Mouse (Mus musculus) kidney, embryonic 15.5 days (tissue): ENCODE data around the gene Stard10. TPM values are rescaled to one million over a fixed set of nuclear protein-coding genes. Genes with fewer than 3 reads are reported as not detected.
A peak's percentile ranks its signal among the peaks of the same experiment; 100 is the strongest.

Source experiments
- ATAC-seq: fragments of 200-750 bp; cut with Nextera tagmentation; replicated peaks from 2 replicates; pipeline ENCODE4 v1.8.0; 2017; ENCODE audit warnings: moderate TSS enrichment; ENCODE audit not compliant: low FRiP score
- H3K27ac ChIP-seq: fragments of 300-500 bp; sonication (generic); 2 replicates; pipeline ENCODE4 v1.5.1; 2015; ENCODE audit warnings: mild to moderate bottlenecking, inconsistent platforms
- H3K27me3 ChIP-seq: fragments of 300-500 bp; sonication (generic); 2 replicates; pipeline ENCODE4 v1.6.1; 2015; ENCODE audit warnings: inconsistent platforms
- H3K36me3 ChIP-seq: fragments of 300-500 bp; sonication (generic); 2 replicates; pipeline ENCODE4 v1.6.1; 2015; ENCODE audit warnings: inconsistent platforms
- H3K4me1 ChIP-seq: fragments of 300-500 bp; sonication (generic); 2 replicates; pipeline ENCODE4 v1.6.1; 2015; ENCODE audit warnings: inconsistent platforms
- H3K4me2 ChIP-seq: fragments of 300-500 bp; sonication (generic); 2 replicates; pipeline ENCODE4 v1.6.1; 2015; ENCODE audit warnings: moderate library complexity, mild to moderate bottlenecking, inconsistent platforms
- H3K4me3 ChIP-seq: fragments of 300-500 bp; sonication (generic); replicated peaks from 2 replicates; pipeline ENCODE4 v1.5.1; 2015; ENCODE audit warnings: mild to moderate bottlenecking, inconsistent platforms
- H3K9ac ChIP-seq: fragments of 300-500 bp; sonication (generic); 2 replicates; pipeline ENCODE4 v1.6.1; 2015; ENCODE audit warnings: mild to moderate bottlenecking, inconsistent platforms
- H3K9me3 ChIP-seq: fragments of 300-500 bp; sonication (generic); replicated peaks from 2 replicates; pipeline ENCODE4 v1.6.1; 2016; ENCODE audit warnings: inconsistent platforms
- WGBS: fragments of 180-500 bp; shearing (Covaris S2); methylation state at CpG from one replicate; pipeline ENCODE4 v1.1.7; 2015; ENCODE audit warnings: mixed read lengths; 5-methylcytosine and 5-hydroxymethylcytosine counted together
- polyA plus RNA-seq: library from polyadenylated mRNA; unstranded; fragments of >200 nt; fragmentation: Nextera tagmentation; extraction: Ambion mirVana; gene quantifications from 2 replicates; pipeline ENCODE4 v1.2.1, GENCODE M21; 2015

The Stard10 gene
- polyA plus RNA-seq, 1 experiment from 2014 or later = 58.5 TPM

- no peaks in the 10 kb centered on the region for H3K27me3 ChIP-seq
- peak overlapping the region; percentile 89 for H3K27ac ChIP-seq
- peaks cover 39% of the 10 kb centered on the region for H3K4me1 ChIP-seq
- H3K4me3 ChIP-seq = peak overlapping the region; percentile 32
- H3K9ac ChIP-seq = peak overlapping the region; percentile 37; the same call in 1 of the 2 replicates
- peak overlapping the region; percentile 60 for H3K4me2 ChIP-seq
- no peaks in the 10 kb centered on the region for H3K9me3 ChIP-seq
- H3K36me3 ChIP-seq = no peaks in the 10 kb centered on the region
- no peak for ATAC-seq
- 54% methylated on average over 3 of the region's 3 CpGs for WGBS
Measured at GRCm38 (mm10) chr7:101378285-101378684, 61.4 kb downstream of the Stard10 start.

DNA sequence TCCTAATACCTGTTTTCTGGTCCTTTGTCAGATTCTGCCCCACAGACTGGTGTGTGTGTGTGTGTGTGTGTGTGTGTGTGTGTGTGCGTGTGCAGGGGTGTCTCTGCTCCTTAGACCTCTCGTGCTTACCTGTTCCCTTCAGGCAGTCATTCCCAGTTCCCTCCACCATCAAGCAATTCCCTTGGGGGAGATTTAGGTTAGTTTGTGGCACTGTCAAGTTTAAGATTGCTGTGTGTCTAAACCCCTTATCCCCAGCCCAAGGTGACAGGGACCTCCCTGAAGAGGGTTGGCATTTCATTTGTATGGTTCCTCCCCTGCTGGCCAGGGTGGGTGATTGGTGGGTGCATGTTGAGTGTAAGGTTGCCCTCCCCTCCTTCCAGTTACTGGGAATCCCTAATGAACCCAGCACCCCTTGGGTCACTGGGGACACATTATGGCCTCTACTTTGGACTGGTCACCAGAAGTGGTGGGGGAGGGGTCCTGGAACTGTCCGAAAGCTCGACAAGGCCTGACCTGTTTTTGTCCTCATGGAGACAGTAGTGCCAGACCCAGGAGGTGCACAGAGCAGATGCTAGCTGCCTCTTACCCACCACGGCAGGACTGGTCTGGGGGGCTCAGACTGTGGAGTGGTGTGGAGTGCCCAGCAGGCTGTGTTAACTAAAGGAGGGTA lies 62.0 kb downstream of the Stard10 start:
- no peak for ATAC-seq
- peak overlapping the region; percentile 60 for H3K4me2 ChIP-seq
- H3K36me3 ChIP-seq = no peaks in the 10 kb centered on the region
- H3K27ac ChIP-seq = peak overlapping the region; percentile 89
- H3K9me3 ChIP-seq = no peaks in the 10 kb centered on the region
- peaks cover 36% of the 10 kb centered on the region for H3K4me1 ChIP-seq
- peak overlapping the region; percentile 29; the same call in 1 of the 2 replicates for H3K9ac ChIP-seq
- peak overlapping the region; percentile 32 for H3K4me3 ChIP-seq
- no peaks in the 10 kb centered on the region for H3K27me3 ChIP-seq
- 53% methylated on average over 5 of the region's 5 CpGs for WGBS

GRCm38 (mm10) chr7:101379732-101380131 lies 62.8 kb downstream of the Stard10 start:
- WGBS = 58% methylated on average over 2 of the region's 2 CpGs
- no peaks in the 10 kb centered on the region for H3K9me3 ChIP-seq
- H3K4me2 ChIP-seq = peak overlapping the region; percentile 60
- peaks cover 42% of the 10 kb centered on the region for H3K4me1 ChIP-seq
- H3K4me3 ChIP-seq = 0 out of 2 replicates have a peak overlapping the region, but pooled peaks have one; percentile 32
- H3K9ac ChIP-seq = peak overlapping the region; percentile 29; the same call in 1 of the 2 replicates
- no peaks in the 10 kb centered on the region for H3K27me3 ChIP-seq
- H3K27ac ChIP-seq = peak overlapping the region; percentile 89
- no peak for ATAC-seq
- H3K36me3 ChIP-seq = no peaks in the 10 kb centered on the region

DNA sequence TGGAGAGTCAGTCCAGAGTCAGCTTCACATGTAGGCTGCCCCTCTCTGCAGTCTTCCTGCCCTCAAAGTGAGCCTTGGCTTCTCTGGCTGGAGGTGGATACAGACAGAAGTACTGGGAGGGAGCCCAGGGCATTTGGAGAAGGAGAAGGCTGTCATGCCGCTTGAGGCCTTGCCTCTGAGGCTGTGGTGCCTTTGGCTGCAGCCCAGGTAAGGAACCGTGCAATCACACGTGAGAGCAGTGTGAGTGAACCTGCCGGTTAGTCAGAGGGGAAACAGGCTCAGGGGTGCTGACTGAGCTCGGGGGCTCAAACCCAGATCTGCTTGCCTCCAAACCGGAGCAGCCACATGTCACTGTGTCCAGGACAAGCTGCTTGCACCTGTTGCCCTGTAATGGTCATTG lies 64.6 kb downstream of the Stard10 start:
- H3K9ac ChIP-seq = no peak overlapping the region
- H3K4me1 ChIP-seq = peaks cover 60% of the 10 kb centered on the region

GRCm38 (mm10) chr7:101382378-101382777 lies 65.5 kb downstream of the Stard10 start:
- Histone ChIP-seq H3K4me1 (peaks cover 57% of the 10 kb centered on the region), H3K27ac (no peak overlapping the region; the same call in 1 of the 2 replicates), H3K9ac (no peak overlapping the region), H3K9me3 (no peaks in the 10 kb centered on the region), H3K4me3 (no peak overlapping the region), H3K4me2 (no peak overlapping the region), H3K36me3 (no peaks in the 10 kb centered on the region), H3K27me3 (no peaks in the 10 kb centered on the region)
- ATAC-seq = no peak
- WGBS = 61% methylated on average over 8 of the region's 8 CpGs

More for the DNA sequence above, 64.6 kb downstream of the Stard10 start:
- ATAC-seq = no peak
- no peak overlapping the region for H3K27ac ChIP-seq
- 79% methylated on average over 6 of the region's 6 CpGs for WGBS
- no peak overlapping the region for H3K4me2 ChIP-seq
- no peaks in the 10 kb centered on the region for H3K27me3 ChIP-seq
- H3K9me3 ChIP-seq = no peaks in the 10 kb centered on the region
- H3K36me3 ChIP-seq = no peaks in the 10 kb centered on the region
- no peak overlapping the region for H3K4me3 ChIP-seq

GRCm38 (mm10) chr7:101383756-101384155 lies 66.9 kb downstream of the Stard10 start:
- Histone ChIP-seq H3K36me3 (peaks cover 4% of the 10 kb centered on the region; the same call in 1 of the 2 replicates), H3K27me3 (no peaks in the 10 kb centered on the region), H3K4me2 (no peak overlapping the region), H3K4me1 (peaks cover 49% of the 10 kb centered on the region), H3K9me3 (no peaks in the 10 kb centered on the region), H3K4me3 (no peak overlapping the region), H3K9ac (no peak overlapping the region), H3K27ac (0 out of 2 replicates have a peak overlapping the region, but pooled peaks have one; percentile 89)
- no peak for ATAC-seq
- WGBS = 77% methylated on average over 3 of the region's 3 CpGs

- Histone ChIP-seq H3K9ac (no peak overlapping the region), H3K4me1 (peaks cover 38% of the 10 kb centered on the region), H3K9me3 (no peaks in the 10 kb centered on the region), H3K36me3 (peaks cover 16% of the 10 kb centered on the region; the same call in 1 of the 2 replicates), H3K27me3 (no peaks in the 10 kb centered on the region), H3K4me3 (no peak overlapping the region), H3K27ac (peak overlapping the region; percentile 89), H3K4me2 (peak overlapping the region; percentile 44)
- WGBS = 44% methylated on average over 10 of the region's 10 CpGs
- peak; percentile 7; the same call in 1 of the 2 replicates for ATAC-seq
Measured at GRCm38 (mm10) chr7:101384931-101385330, 68.0 kb downstream of the Stard10 start.

GRCm38 (mm10) chr7:101385331-101385733 lies 68.4 kb downstream of the Stard10 start:
- H3K27ac ChIP-seq = peak overlapping the region; percentile 89
- no peak overlapping the region for H3K9ac ChIP-seq
- peak; percentile 57 for ATAC-seq
- 26% methylated on average over 6 of the region's 6 CpGs for WGBS
- H3K4me1 ChIP-seq = peaks cover 38% of the 10 kb centered on the region
- H3K36me3 ChIP-seq = peaks cover 20% of the 10 kb centered on the region; the same call in 1 of the 2 replicates
- H3K9me3 ChIP-seq = no peaks in the 10 kb centered on the region
- peak overlapping the region; percentile 44 for H3K4me2 ChIP-seq
- no peaks in the 10 kb centered on the region for H3K27me3 ChIP-seq
- peak overlapping the region; percentile 10; the same call in 1 of the 2 replicates for H3K4me3 ChIP-seq

GRCm38 (mm10) chr7:101385866-101386452 lies 69.1 kb downstream of the Stard10 start:
- H3K27ac ChIP-seq = peak overlapping the region; percentile 89
- ATAC-seq = peak; percentile 47
- 53% methylated on average over 6 of the region's 10 CpGs for WGBS
- H3K9me3 ChIP-seq = no peaks in the 10 kb centered on the region
- peaks cover 41% of the 10 kb centered on the region for H3K4me1 ChIP-seq
- no peak overlapping the region for H3K4me3 ChIP-seq
- H3K4me2 ChIP-seq = peak overlapping the region; percentile 44
- H3K9ac ChIP-seq = no peak overlapping the region
- peaks cover 24% of the 10 kb centered on the region; the same call in 1 of the 2 replicates for H3K36me3 ChIP-seq
- no peaks in the 10 kb centered on the region for H3K27me3 ChIP-seq

DNA sequence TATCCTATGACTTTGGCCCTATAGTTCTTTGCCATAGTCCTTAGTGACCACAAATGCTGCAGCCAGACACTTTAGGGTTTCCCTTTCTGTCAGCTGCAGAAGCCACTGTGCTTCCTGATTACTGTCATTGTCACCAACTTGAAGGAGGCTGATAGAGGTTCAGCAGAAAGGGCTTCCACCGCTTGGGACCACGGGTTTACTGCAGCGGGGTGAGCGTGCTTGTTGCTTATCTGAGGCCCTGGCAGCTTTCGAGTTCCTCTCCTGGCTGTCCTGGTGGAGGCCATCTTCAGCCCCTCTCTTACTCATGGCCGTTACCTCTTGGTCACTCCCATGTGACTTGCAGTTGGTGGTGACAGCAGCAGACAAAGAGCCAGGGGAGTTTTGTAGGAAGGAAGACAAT lies 72.4 kb downstream of the Stard10 start:
- Histone ChIP-seq H3K36me3 (peaks cover 24% of the 10 kb centered on the region; the same call in 1 of the 2 replicates), H3K9ac (no peak overlapping the region), H3K4me1 (peaks cover 68% of the 10 kb centered on the region), H3K27ac (no peak overlapping the region), H3K4me3 (no peak overlapping the region), H3K27me3 (no peaks in the 10 kb centered on the region), H3K4me2 (no peak overlapping the region), H3K9me3 (no peaks in the 10 kb centered on the region)
- 89% methylated on average over 6 of the region's 6 CpGs for WGBS
- no peak for ATAC-seq

- Histone ChIP-seq H3K36me3 (peaks cover 32% of the 10 kb centered on the region), H3K9ac (no peak overlapping the region), H3K4me2 (0 out of 2 replicates have a peak overlapping the region, but pooled peaks have one; percentile 19), H3K9me3 (no peaks in the 10 kb centered on the region), H3K27me3 (no peaks in the 10 kb centered on the region), H3K27ac (peak overlapping the region; percentile 97), H3K4me1 (peaks cover 58% of the 10 kb centered on the region), H3K4me3 (no peak overlapping the region)
- 61% methylated on average over 4 of the region's 4 CpGs for WGBS
- 0 out of 2 replicates have a peak, but pooled peaks have one; percentile 9 for ATAC-seq
Measured at GRCm38 (mm10) chr7:101391909-101392479, 75.1 kb downstream of the Stard10 start.

- Histone ChIP-seq H3K4me1 (peaks cover 53% of the 10 kb centered on the region), H3K4me3 (no peak overlapping the region), H3K27me3 (no peaks in the 10 kb centered on the region), H3K4me2 (0 out of 2 replicates have a peak overlapping the region, but pooled peaks have one; percentile 57), H3K9ac (0 out of 2 replicates have a peak overlapping the region, but pooled peaks have one; percentile 7), H3K27ac (peak overlapping the region; percentile 97), H3K36me3 (peaks cover 42% of the 10 kb centered on the region), H3K9me3 (no peaks in the 10 kb centered on the region)
- ATAC-seq = no peak
- 51% methylated on average over 4 of the region's 4 CpGs for WGBS
Measured at GRCm38 (mm10) chr7:101393015-101393414, 76.1 kb downstream of the Stard10 start.
